Mouse (Mus musculus) left cerebral cortex, postnatal 25 days (tissue): ENCODE measurements around the gene Xdh. TPM values are rescaled to one million over a fixed set of nuclear protein-coding genes. Genes with fewer than 3 reads are reported as not detected.

Experiments
- DNase-seq, 2 experiments: peaks; one replicate each; pipeline ENCODE4 v3.0.0; 2022; ENCODE audit warnings: low spot score in 2 of 2, mixed read lengths in 1 of 2
- intact Hi-C: fragments of 180-260 bp; cut with DNase I; formaldehyde crosslinking; loops from one replicate; pipeline ENCODE4 v1.15.1; 2025
- total RNA-seq, 2 experiments: library from RNA; stranded (reverse); gene quantifications; 2 replicates each; pipeline ENCODE4 v1.2.3; 2021

Xdh gene
- 1 to 10 TPM; 3.9 to 5.2 TPM for total RNA-seq

GRCm38 (mm10) chr17:73950062-73950735 lies at the start of gene Xdh:
Xdh (minus strand) TSS chr17:73950196.
- no peak for DNase-seq
- intact Hi-C loops = no loop called here

GRCm38 (mm10) chr17:73995907-73996645 lies 46.1 kb upstream of the Xdh start:
- intact Hi-C loops = loop anchor here (10.0 kb wide), 1 partner anchor 361 kb away; no protein-coding TSS in a partner anchor
- no peak for DNase-seq

GRCm38 (mm10) chr17:73991264-73991663 lies 41.3 kb upstream of the Xdh start:
- no peak for DNase-seq
- intact Hi-C loops = loop anchor here (10.0 kb wide), 1 partner anchor 356 kb away; no protein-coding TSS in a partner anchor

- no peak for DNase-seq
- intact Hi-C loops = no loop called here
Measured at GRCm38 (mm10) chr17:73986571-73986970, 36.6 kb upstream of the Xdh start.

GRCm38 (mm10) chr17:73985936-73986335 lies 35.9 kb upstream of the Xdh start:
- DNase-seq = no peak
- intact Hi-C loops = no loop called here

- DNase-seq = no peak
- intact Hi-C loops = no loop called here
Measured at GRCm38 (mm10) chr17:73984508-73984907, 34.5 kb upstream of the Xdh start.

- no peak for DNase-seq
- intact Hi-C loops = no loop called here
Measured at GRCm38 (mm10) chr17:73982871-73983270, 32.9 kb upstream of the Xdh start.

- DNase-seq = no peak
Measured at GRCm38 (mm10) chr17:73976066-73976465, 26.1 kb upstream of the Xdh start.

GRCm38 (mm10) chr17:73972648-73973047 lies 22.7 kb upstream of the Xdh start:
- intact Hi-C loops = no loop called here
- no peak for DNase-seq

More at GRCm38 (mm10) chr17:73976066-73976465, 26.1 kb upstream of the Xdh start:
- intact Hi-C loops = no loop called here

GRCm38 (mm10) chr17:73971291-73971690 lies 21.3 kb upstream of the Xdh start:
- intact Hi-C loops = no loop called here
- no peak for DNase-seq

- peak; percentile 17 to 37 for DNase-seq
- intact Hi-C loops = no loop called here
Measured at GRCm38 (mm10) chr17:73970361-73971027, 20.5 kb upstream of the Xdh start.

GRCm38 (mm10) chr17:73964856-73965255 lies 14.9 kb upstream of the Xdh start:
- no peak for DNase-seq
- intact Hi-C loops = no loop called here

GRCm38 (mm10) chr17:73962628-73963043 lies 12.6 kb upstream of the Xdh start:
- intact Hi-C loops = no loop called here
- DNase-seq = no peak

GRCm38 (mm10) chr17:73961801-73962403 lies 11.9 kb upstream of the Xdh start:
- no peak for DNase-seq
- intact Hi-C loops = no loop called here

- intact Hi-C loops = no loop called here
- DNase-seq = no peak
Measured at GRCm38 (mm10) chr17:73960745-73961144, 10.7 kb upstream of the Xdh start.

GRCm38 (mm10) chr17:73952103-73952521 lies 2.1 kb upstream of the Xdh start:
- DNase-seq = no peak

GRCm38 (mm10) chr17:73950970-73951369 lies 974 bp upstream of the Xdh start:
- no peak for DNase-seq
- intact Hi-C loops = no loop called here

More at GRCm38 (mm10) chr17:73952103-73952521, 2.1 kb upstream of the Xdh start:
- intact Hi-C loops = no loop called here

GRCm38 (mm10) chr17:73949498-73949897 lies 498 bp downstream of the Xdh start:
- no peak for DNase-seq
- intact Hi-C loops = loop anchor here (10.0 kb wide), 1 partner anchor 365 kb away; no protein-coding TSS in a partner anchor

- intact Hi-C loops = loop anchor here (10.0 kb wide), 1 partner anchor 366 kb away; no protein-coding TSS in a partner anchor
- no peak for DNase-seq
Measured at GRCm38 (mm10) chr17:73948801-73949200, 1.2 kb downstream of the Xdh start.

GRCm38 (mm10) chr17:73948039-73948438 lies 2.0 kb downstream of the Xdh start:
- DNase-seq = peak; percentile 17 to 63
- intact Hi-C loops = loop anchor here (10.0 kb wide), 1 partner anchor 367 kb away; no protein-coding TSS in a partner anchor
